Mouse (Mus musculus) ES-E14 (cell line): ENCODE data around the gene Ifit1bl1.

Experiments used
- CHD2 ChIP-seq: IDR thresholded peaks from 2 replicates; pipeline ENCODE4 v1.6.1; 2014; ENCODE audit warnings: mild to moderate bottlenecking, low read depth, low read length, inconsistent platforms
- ZC3H11A ChIP-seq: IDR thresholded peaks from 2 replicates; pipeline ENCODE4 v1.6.1; 2012; ENCODE audit warnings: low read depth, mild to moderate bottlenecking, inconsistent platforms, low read length, borderline replicate concordance

DNA sequence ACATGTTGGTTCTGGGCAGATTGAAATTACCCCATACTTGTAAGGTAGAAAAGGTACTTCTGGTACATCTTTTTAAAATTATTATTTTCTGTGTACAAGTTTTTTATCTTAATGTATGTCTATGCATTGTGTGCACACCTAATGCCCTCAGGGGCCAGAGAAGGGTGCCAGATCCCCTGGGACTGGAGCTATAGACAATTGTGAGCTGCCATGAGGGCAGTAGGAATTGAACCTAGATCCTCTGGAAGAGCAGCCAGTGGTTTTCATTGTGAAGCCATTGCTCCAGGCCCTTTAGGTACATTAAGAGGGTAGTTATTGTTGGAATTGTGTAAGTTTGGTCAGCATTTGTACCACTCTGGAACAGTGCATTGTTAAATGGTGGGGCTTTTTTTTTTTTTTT is 47.7 kb downstream of the Ifit1bl1 start:
- TF ChIP-seq CHD2 (no peak), ZC3H11A (no peak)
